Mouse (Mus musculus): ENCODE measurements around the gene Pxk. TPM values are rescaled to one million over a fixed set of nuclear protein-coding genes. Genes with fewer than 3 reads are reported as not detected.

Gene Pxk
- polyA plus RNA-seq, 1 experiment from 2014 or later, result 15.5 TPM

GRCm38 (mm10) chr14:8080718-8081117 is 17.3 kb upstream of the Pxk start:
- no peak for DNase-seq (ENCODE audit: extremely low spot score, low spot score)
- H3K9me3 ChIP-seq, result peaks cover under 1% of the 10 kb centered on the region; the same call in 1 of the 2 replicates
- peak overlapping the region; percentile 90 for H3K27ac ChIP-seq
- peaks cover 23% of the 10 kb centered on the region for H3K36me3 ChIP-seq (replicated peaks)
- 6% methylated on average over 11 of the region's 11 CpGs for WGBS
- H3K4me1 ChIP-seq, result peaks cover 16% of the 10 kb centered on the region
- H3K4me3 ChIP-seq, result peak overlapping the region; percentile 81
- H3K27me3 ChIP-seq (ENCODE audit: poor library complexity, severe bottlenecking), result no peaks in the 10 kb centered on the region

GRCm38 (mm10) chr14:8082949-8083348 is 15.1 kb upstream of the Pxk start:
- H3K4me3 ChIP-seq, result no peak overlapping the region
- peaks cover 44% of the 10 kb centered on the region for H3K36me3 ChIP-seq (replicated peaks)
- no peaks in the 10 kb centered on the region for H3K27me3 ChIP-seq (ENCODE audit: poor library complexity, severe bottlenecking)
- H3K4me1 ChIP-seq, result peaks cover 16% of the 10 kb centered on the region
- 89% methylated on average over 1 of the region's 1 CpGs for WGBS
- H3K9me3 ChIP-seq, result no peaks in the 10 kb centered on the region
- no peak for DNase-seq (ENCODE audit: extremely low spot score, low spot score)
- H3K27ac ChIP-seq, result no peak overlapping the region

- no peaks in the 10 kb centered on the region for H3K27me3 ChIP-seq (ENCODE audit: poor library complexity, severe bottlenecking)
- H3K4me1 ChIP-seq, result peaks cover 6% of the 10 kb centered on the region
- no peak for DNase-seq (ENCODE audit: extremely low spot score, low spot score)
- no peak overlapping the region for H3K27ac ChIP-seq
- peaks cover 72% of the 10 kb centered on the region for H3K36me3 ChIP-seq (replicated peaks)
- H3K9me3 ChIP-seq, result no peaks in the 10 kb centered on the region
- WGBS, result 94% methylated on average over 2 of the region's 2 CpGs
- H3K4me3 ChIP-seq, result no peak overlapping the region
These were observed 9.0 kb upstream of the Pxk start for GRCm38 (mm10) chr14:8089016-8089415.

- WGBS, result 91% methylated on average over 2 of the region's 2 CpGs
- Histone ChIP-seq H3K36me3 (replicated peaks) (peaks cover 37% of the 10 kb centered on the region), H3K9me3 (no peaks in the 10 kb centered on the region), H3K27me3 (ENCODE audit: poor library complexity, severe bottlenecking) (no peaks in the 10 kb centered on the region), H3K4me3 (no peak overlapping the region), H3K4me1 (peaks cover 6% of the 10 kb centered on the region), H3K27ac (no peak overlapping the region)
- DNase-seq (ENCODE audit: extremely low spot score, low spot score), result no peak
These were observed 5.4 kb upstream of the Pxk start for GRCm38 (mm10) chr14:8092573-8092972.

GRCm38 (mm10) chr14:8093427-8093826 is 4.6 kb upstream of the Pxk start:
- DNase-seq (ENCODE audit: extremely low spot score, low spot score), result no peak
- no peak overlapping the region for H3K4me3 ChIP-seq
- WGBS, result 52% methylated on average over 5 of the region's 5 CpGs

GRCm38 (mm10) chr14:8094931-8095561 is 3.0 kb upstream of the Pxk start:
- Histone ChIP-seq H3K36me3 (replicated peaks) (peaks cover 15% of the 10 kb centered on the region), H3K4me1 (peaks cover 27% of the 10 kb centered on the region)
- 78% methylated on average over 3 of the region's 3 CpGs for WGBS

More at GRCm38 (mm10) chr14:8093427-8093826, 4.6 kb upstream of the Pxk start:
- H3K4me1 ChIP-seq, result peaks cover 14% of the 10 kb centered on the region
- no peaks in the 10 kb centered on the region for H3K9me3 ChIP-seq
- no peaks in the 10 kb centered on the region for H3K27me3 ChIP-seq (ENCODE audit: poor library complexity, severe bottlenecking)
- H3K27ac ChIP-seq, result no peak overlapping the region
- H3K36me3 ChIP-seq (replicated peaks), result peaks cover 31% of the 10 kb centered on the region

GRCm38 (mm10) chr14:8095562-8095950 is 2.5 kb upstream of the Pxk start:
- no peak overlapping the region for H3K27ac ChIP-seq
- no peaks in the 10 kb centered on the region for H3K9me3 ChIP-seq
- no peak overlapping the region for H3K4me3 ChIP-seq
- no peaks in the 10 kb centered on the region for H3K27me3 ChIP-seq (ENCODE audit: poor library complexity, severe bottlenecking)
- 76% methylated on average over 7 of the region's 7 CpGs for WGBS
- DNase-seq (ENCODE audit: extremely low spot score, low spot score), result no peak
- peaks cover 9% of the 10 kb centered on the region for H3K36me3 ChIP-seq (replicated peaks)
- peaks cover 27% of the 10 kb centered on the region for H3K4me1 ChIP-seq

More at GRCm38 (mm10) chr14:8094931-8095561, 3.0 kb upstream of the Pxk start:
- no peak overlapping the region for H3K4me3 ChIP-seq
- no peaks in the 10 kb centered on the region for H3K9me3 ChIP-seq
- H3K27me3 ChIP-seq (ENCODE audit: poor library complexity, severe bottlenecking), result no peaks in the 10 kb centered on the region
- DNase-seq (ENCODE audit: extremely low spot score, low spot score), result no peak
- H3K27ac ChIP-seq, result no peak overlapping the region

GRCm38 (mm10) chr14:8098687-8098995 is 630 bp downstream of the Pxk start:
- H3K4me3 ChIP-seq, result peak overlapping the region; percentile 90
- no peaks in the 10 kb centered on the region for H3K27me3 ChIP-seq (ENCODE audit: poor library complexity, severe bottlenecking)
- 2% methylated on average over 5 of the region's 5 CpGs for WGBS
- no peaks in the 10 kb centered on the region for H3K36me3 ChIP-seq (replicated peaks)
- H3K4me1 ChIP-seq, result peaks cover 23% of the 10 kb centered on the region
- DNase-seq (ENCODE audit: extremely low spot score, low spot score), result no peak
- peak overlapping the region; percentile 84 for H3K27ac ChIP-seq
- H3K9me3 ChIP-seq, result no peaks in the 10 kb centered on the region

- Histone ChIP-seq H3K36me3 (replicated peaks) (no peaks in the 10 kb centered on the region), H3K27ac (no peak overlapping the region), H3K9me3 (no peaks in the 10 kb centered on the region), H3K4me3 (peak overlapping the region; percentile 90; the same call in 1 of the 2 replicates), H3K27me3 (ENCODE audit: poor library complexity, severe bottlenecking) (no peaks in the 10 kb centered on the region), H3K4me1 (peaks cover 21% of the 10 kb centered on the region)
- DNase-seq (ENCODE audit: extremely low spot score, low spot score), result no peak
- 75% methylated on average over 10 of the region's 10 CpGs for WGBS
These were observed 1.6 kb downstream of the Pxk start for GRCm38 (mm10) chr14:8099561-8100021.

GRCm38 (mm10) chr14:8101886-8102285 is 3.9 kb downstream of the Pxk start:
- 89% methylated on average over 8 of the region's 8 CpGs for WGBS

GRCm38 (mm10) chr14:8102676-8103075 is 4.7 kb downstream of the Pxk start:
- H3K27me3 ChIP-seq (ENCODE audit: poor library complexity, severe bottlenecking), result no peaks in the 10 kb centered on the region
- whole genome bisulfite sequencing, result 89% methylated on average over 12 of the region's 12 CpGs

More at GRCm38 (mm10) chr14:8101886-8102285, 3.9 kb downstream of the Pxk start:
- no peaks in the 10 kb centered on the region for H3K36me3 ChIP-seq (replicated peaks)
- no peaks in the 10 kb centered on the region for H3K9me3 ChIP-seq
- no peak overlapping the region for H3K4me3 ChIP-seq
- H3K27me3 ChIP-seq (ENCODE audit: poor library complexity, severe bottlenecking), result no peaks in the 10 kb centered on the region
- H3K27ac ChIP-seq, result no peak overlapping the region
- DNase-seq (ENCODE audit: extremely low spot score, low spot score), result no peak
- H3K4me1 ChIP-seq, result peaks cover 21% of the 10 kb centered on the region

GRCm38 (mm10) chr14:8108047-8108446 is 10.0 kb downstream of the Pxk start:
- no peak overlapping the region for H3K27ac ChIP-seq
- 86% methylated on average over 4 of the region's 4 CpGs for WGBS

More at GRCm38 (mm10) chr14:8102676-8103075, 4.7 kb downstream of the Pxk start:
- no peaks in the 10 kb centered on the region for H3K36me3 ChIP-seq (replicated peaks)
- H3K4me3 ChIP-seq, result no peak overlapping the region
- H3K9me3 ChIP-seq, result no peaks in the 10 kb centered on the region
- H3K4me1 ChIP-seq, result peaks cover 19% of the 10 kb centered on the region
- no peak overlapping the region for H3K27ac ChIP-seq
- no peak for DNase-seq (ENCODE audit: extremely low spot score, low spot score)

GRCm38 (mm10) chr14:8108976-8109375 is 11.0 kb downstream of the Pxk start:
- WGBS, result 97% methylated on average over 1 of the region's 1 CpGs
- no peaks in the 10 kb centered on the region for H3K36me3 ChIP-seq (replicated peaks)
- no peaks in the 10 kb centered on the region for H3K4me1 ChIP-seq
- no peaks in the 10 kb centered on the region for H3K27me3 ChIP-seq (ENCODE audit: poor library complexity, severe bottlenecking)
- no peak overlapping the region for H3K4me3 ChIP-seq
- H3K27ac ChIP-seq, result no peak overlapping the region
- H3K9me3 ChIP-seq, result no peaks in the 10 kb centered on the region
- no peak for DNase-seq (ENCODE audit: extremely low spot score, low spot score)

More at GRCm38 (mm10) chr14:8108047-8108446, 10.0 kb downstream of the Pxk start:
- DNase-seq (ENCODE audit: extremely low spot score, low spot score), result no peak
- no peaks in the 10 kb centered on the region for H3K4me1 ChIP-seq
- H3K27me3 ChIP-seq (ENCODE audit: poor library complexity, severe bottlenecking), result no peaks in the 10 kb centered on the region
- no peaks in the 10 kb centered on the region for H3K9me3 ChIP-seq
- no peaks in the 10 kb centered on the region for H3K36me3 ChIP-seq (replicated peaks)
- H3K4me3 ChIP-seq, result no peak overlapping the region
